Mouse (Mus musculus) MEL (cell line): ENCODE measurements around the gene Pknox2.

Experiments
- CHD1 ChIP-seq: IDR thresholded peaks from 2 replicates; pipeline ENCODE4 v1.6.1; 2012; ENCODE audit warnings: low read depth, mild to moderate bottlenecking, inconsistent platforms, low read length, improper control_type of control experiment
- CTCF ChIP-seq, 3 experiments: IDR thresholded peaks in 2 of 3; conservative IDR thresholded peaks in 1 of 3; 2 replicates each; pipeline ENCODE4 v1.5.1; 2011 to 2012; ENCODE audit warnings: low read length in 3 of 3, low read depth in 2 of 3, mild to moderate bottlenecking in 2 of 3, improper control_type of control experiment in 1 of 3, inconsistent platforms in 1 of 3, mixed read lengths in 1 of 3, moderate library complexity in 1 of 3; ENCODE audit not compliant: control insufficient read depth in 1 of 3, insufficient read depth in 1 of 3, poor library complexity in 1 of 3, severe bottlenecking in 1 of 3
- EP300 ChIP-seq, 2 experiments: IDR thresholded peaks; 2 replicates each; pipeline ENCODE4 v1.6.1; 2011; ENCODE audit warnings: improper control_type of control experiment in 2 of 2, low read length in 2 of 2, low read depth in 1 of 2, mild to moderate bottlenecking in 1 of 2
- HCFC1 ChIP-seq: IDR thresholded peaks from 2 replicates; pipeline ENCODE4 v1.6.1; 2012; ENCODE audit warnings: low read depth, mild to moderate bottlenecking, inconsistent platforms, low read length, improper control_type of control experiment, moderate library complexity
- POLR2A ChIP-seq, 2 experiments: IDR thresholded peaks; 2 replicates each; pipeline ENCODE4 v1.6.1; 2011 to 2012; ENCODE audit warnings: low read length in 2 of 2, mild to moderate bottlenecking in 2 of 2, control low read depth in 1 of 2, improper control_type of control experiment in 1 of 2, low read depth in 1 of 2, moderate library complexity in 1 of 2; ENCODE audit not compliant: control insufficient read depth in 1 of 2, insufficient read depth in 1 of 2, poor library complexity in 1 of 2
- TAL1 ChIP-seq: IDR thresholded peaks from 2 replicates; pipeline ENCODE4 v1.6.1; 2012; ENCODE audit warnings: mild to moderate bottlenecking, inconsistent platforms, low read length, moderate library complexity, mixed read lengths
- USF1 ChIP-seq: IDR thresholded peaks from 2 replicates; pipeline ENCODE4 v1.6.1; 2014; ENCODE audit warnings: low read depth, mild to moderate bottlenecking, inconsistent platforms, low read length, improper control_type of control experiment, moderate library complexity

DNA sequence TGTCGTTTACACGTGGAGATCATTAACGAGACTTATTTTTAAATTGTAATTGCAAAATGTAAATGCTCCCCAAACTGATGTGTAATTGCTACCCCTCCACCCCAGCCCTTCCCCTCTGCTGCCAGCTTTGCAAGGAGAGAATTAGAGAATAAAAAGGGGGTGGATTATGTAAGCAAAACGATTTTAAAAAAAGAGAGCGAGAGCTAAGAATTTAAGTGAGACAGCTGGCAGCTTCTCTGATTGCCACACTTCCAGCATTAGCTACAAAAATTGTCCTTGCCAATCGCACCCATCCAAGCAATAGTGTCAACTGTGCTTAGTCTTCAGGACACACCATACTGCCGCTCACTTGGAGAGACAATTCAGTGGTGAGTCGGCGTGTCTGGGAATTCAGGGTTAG is 162.0 kb downstream of the Pknox2 start:
- TF ChIP-seq HCFC1 (no peak), CHD1 (no peak), CTCF (IDR thresholded peaks at IDR 0.05 in 2 of 3, conservative IDR thresholded peaks at IDR 0.05 in 1 of 3; ENCODE audit: control insufficient read depth in 1 of 3, insufficient read depth in 1 of 3, low read depth in 2 of 3, low read length in 3 of 3, poor library complexity in 1 of 3, severe bottlenecking in 1 of 3) (no peak), TAL1 (no peak), POLR2A (IDR thresholded peaks at IDR 0.05; ENCODE audit: control insufficient read depth in 1 of 2, insufficient read depth in 1 of 2, low read depth in 1 of 2, low read length in 2 of 2, poor library complexity in 1 of 2) (no peak), EP300 (IDR thresholded peaks at IDR 0.05; ENCODE audit: low read depth in 1 of 2, low read length in 2 of 2) (no peak), USF1 (no peak)
